Mouse (Mus musculus): Measurements from ENCODE around the gene Olfr418.
"Not testable (repeated sequence)": the region's sequence is repeated elsewhere in the genome, so short reads cannot be mapped to it uniquely, and the experiment has no call there.

The Olfr418 gene

GRCm38 (mm10) chr1:173265701-173266100 is at the start of gene Olfr418:
Gene Olfr418, plus strand, starts transcription at chr1:173266001.
- no peak for DNase-seq (ENCODE audit: low spot score in 2 of 2)

DNA sequence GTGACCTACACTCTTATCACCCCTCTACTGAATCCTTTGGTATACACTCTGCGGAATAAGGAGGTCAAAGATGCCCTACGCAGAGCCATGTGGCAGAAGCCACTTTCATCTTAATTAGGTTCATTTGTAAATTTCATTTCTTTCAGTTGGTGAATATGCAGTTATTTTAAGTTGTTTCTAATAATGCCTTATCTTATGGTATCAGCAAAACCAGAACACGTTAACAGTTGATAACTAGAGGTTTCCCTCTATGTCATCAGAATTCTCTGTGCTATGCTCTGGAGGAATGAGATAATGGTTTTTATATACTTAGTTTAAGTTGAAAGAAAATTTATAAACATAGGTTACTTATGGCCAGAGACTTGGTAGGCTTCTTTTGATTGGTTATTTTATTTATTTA is 49.3 kb upstream of the Olfr418 start:
- DNase-seq (ENCODE audit: low spot score in 2 of 2) = no peak

DNA sequence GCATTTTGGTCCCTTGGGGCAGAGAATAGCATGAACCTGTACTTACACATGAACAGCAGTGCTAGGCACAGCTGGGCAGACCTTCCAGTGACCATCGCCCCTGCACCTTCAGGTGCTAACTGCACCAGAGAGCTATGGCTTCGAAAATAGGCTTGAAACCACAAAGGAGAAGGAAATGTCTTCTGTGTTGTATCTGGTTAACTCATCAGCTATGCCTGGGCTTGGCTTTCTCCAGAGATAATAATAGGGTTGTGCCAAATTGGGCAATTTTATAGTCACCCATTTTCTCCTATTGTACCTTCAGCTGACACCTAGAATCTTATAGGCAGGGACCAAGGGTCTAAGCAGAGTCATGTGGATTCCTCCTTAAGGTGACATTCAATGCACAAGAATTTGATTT is 38.7 kb upstream of the Olfr418 start, which contains the start of gene Fcer1a:
Gene Fcer1a, minus strand, starts transcription at position 134 of the 400 bp plus-strand sequence.
- DNase-seq (ENCODE audit: low spot score in 2 of 2) = no peak

- not testable (repeated sequence) for DNase-seq (ENCODE audit: low spot score in 2 of 2)
Observed at GRCm38 (mm10) chr1:173237004-173237403, 28.8 kb upstream of the Olfr418 start.

DNA sequence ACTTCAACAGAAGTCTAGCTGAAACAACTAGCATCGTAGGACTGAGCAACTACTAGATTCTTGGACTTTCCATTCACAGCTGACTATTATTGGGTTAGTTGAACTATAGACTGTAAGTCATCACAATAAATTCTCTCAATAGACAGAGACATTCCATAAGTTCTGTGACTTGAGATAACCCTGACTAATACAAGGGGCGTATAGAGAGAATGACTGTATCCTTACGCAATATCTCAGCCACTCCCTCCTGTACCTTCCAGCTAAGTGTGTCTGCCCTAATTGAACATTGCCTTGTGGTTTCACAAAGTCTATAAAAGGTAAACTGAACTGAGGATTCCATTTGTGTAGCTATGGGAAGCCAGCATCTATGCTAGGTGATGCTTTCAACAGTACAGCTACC is 15.9 kb upstream of the Olfr418 start:
- DNase-seq (ENCODE audit: low spot score in 2 of 2) = no peak

- DNase-seq (ENCODE audit: low spot score in 2 of 2) = no peak
Observed at GRCm38 (mm10) chr1:173277677-173278076, 11.9 kb downstream of the Olfr418 start, which contains the start of gene Mptx2. Gene Mptx2, minus strand, starts transcription at chr1:173277777.

DNA sequence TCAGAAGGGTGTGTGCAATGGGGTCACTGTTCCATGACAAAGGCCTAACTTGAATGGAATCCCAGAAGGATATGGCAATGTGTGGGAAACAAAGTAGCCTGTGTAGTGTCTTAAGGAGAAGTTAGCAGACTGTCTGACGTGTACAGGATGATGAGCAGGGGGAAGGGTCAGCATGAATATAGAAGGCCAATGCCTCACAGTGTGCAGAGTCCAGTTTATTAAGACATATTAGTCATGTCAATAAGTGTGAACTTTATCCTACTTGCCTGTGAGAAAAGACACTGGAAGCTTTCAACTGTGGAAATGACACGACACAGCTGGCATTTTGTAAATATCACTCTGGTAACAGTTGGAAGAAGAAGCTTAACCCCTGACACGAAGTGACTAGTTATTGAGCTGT is 37.0 kb downstream of the Olfr418 start:
- DNase-seq (ENCODE audit: low spot score in 2 of 2) = not testable (repeated sequence)

- DNase-seq (ENCODE audit: low spot score in 2 of 2) = not testable (repeated sequence)
Observed at GRCm38 (mm10) chr1:173313535-173314050, 47.8 kb downstream of the Olfr418 start.

DNA sequence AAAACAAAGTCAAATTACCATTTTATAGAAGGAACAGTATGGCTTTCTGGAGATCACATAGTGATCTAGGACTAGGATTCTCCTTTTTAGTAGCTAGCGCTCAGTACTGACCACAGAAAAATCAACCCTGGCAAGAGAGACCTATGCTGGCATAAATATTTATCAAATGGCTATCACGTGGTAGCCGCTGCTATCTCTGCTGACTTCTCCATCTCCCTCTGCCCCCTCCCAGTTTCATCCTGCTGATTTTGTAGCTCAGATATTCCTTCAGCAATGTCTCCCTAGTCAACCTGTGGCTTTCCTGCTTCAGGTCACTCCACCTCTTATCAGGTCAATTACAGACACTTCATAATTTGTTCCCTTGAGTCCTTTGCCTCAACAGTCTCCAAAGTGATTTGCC is 49.9 kb downstream of the Olfr418 start:
- no peak for DNase-seq (ENCODE audit: low spot score in 2 of 2)

- no peak for DNase-seq (ENCODE audit: low spot score in 2 of 2)
Observed at GRCm38 (mm10) chr1:173317925-173318477, 52.2 kb downstream of the Olfr418 start.

GRCm38 (mm10) chr1:173321593-173322248 is 55.9 kb downstream of the Olfr418 start:
- no peak for DNase-seq (ENCODE audit: low spot score in 2 of 2)

GRCm38 (mm10) chr1:173322249-173322627 is 56.4 kb downstream of the Olfr418 start:
- no peak for DNase-seq (ENCODE audit: low spot score in 2 of 2)

Measured in heart, adult 9 months (tissue).